Mouse (Mus musculus): Measurements from ENCODE around the gene 2210407C18Rik.

DNA sequence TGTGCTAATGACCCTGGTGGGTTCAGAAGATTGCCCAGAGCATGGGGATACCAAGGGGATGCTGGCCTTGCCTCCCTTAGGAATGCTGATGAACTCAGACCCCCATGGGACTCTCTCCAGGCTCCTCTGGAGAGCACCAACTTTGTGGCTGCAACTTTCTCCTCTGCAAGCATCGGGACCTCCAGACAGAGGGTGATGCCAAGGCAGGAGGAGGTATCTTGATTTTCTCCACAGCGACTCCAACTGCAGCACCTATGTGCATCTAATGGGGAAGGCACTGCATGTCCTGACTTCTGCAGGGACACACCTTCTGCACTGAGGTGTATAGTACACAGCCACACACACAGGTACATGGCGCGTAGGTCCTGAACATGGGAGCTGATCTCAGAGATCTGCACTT, 42.7 kb upstream of the 2210407C18Rik start, which contains the start of gene Olfr322:
- TF ChIP-seq CTCF (IDR thresholded peaks at IDR 0.05; ENCODE audit: control insufficient read depth, insufficient read depth, insufficient read length) (no peak), USF1 (IDR thresholded peaks at IDR 0.05; ENCODE audit: low read depth) (no peak), MAX (IDR thresholded peaks at IDR 0.05) (no peak), MYOG (IDR thresholded peaks at IDR 0.05; ENCODE audit: control insufficient read depth, extremely low read depth, insufficient read length) (no peak), CEBPB (IDR thresholded peaks at IDR 0.05; ENCODE audit: low read depth) (no peak), FOSL1 (IDR thresholded peaks at IDR 0.05; ENCODE audit: insufficient read depth, low read length, poor library complexity, severe bottlenecking) (no peak)

Data from C2C12 (cell line).